Mouse (Mus musculus): ENCODE measurements around the gene Bpifb4. TPM values are rescaled to one million over a fixed set of nuclear protein-coding genes. Genes with fewer than 3 reads are reported as not detected.

The Bpifb4 gene
- total RNA-seq, 2 experiments from 2014 or later = not detected

DNA sequence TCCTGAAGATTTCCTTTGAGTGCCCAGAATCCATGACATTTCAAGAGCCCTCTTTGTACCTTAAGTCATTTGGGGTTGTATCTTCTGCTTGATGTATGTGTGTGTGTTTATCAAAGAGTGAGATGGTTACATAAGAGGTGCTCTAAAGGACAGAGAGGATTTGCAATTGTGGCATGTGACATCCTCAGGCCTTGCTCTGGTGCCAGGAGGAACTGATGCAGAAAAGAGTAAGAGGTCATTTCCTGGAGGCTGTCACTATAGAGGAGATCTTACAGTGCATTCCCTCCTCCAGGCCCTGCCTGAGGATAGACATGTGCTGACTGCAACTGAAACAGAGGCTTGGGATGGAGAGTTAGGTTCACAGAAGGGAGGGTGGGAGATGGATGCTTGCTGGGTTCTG is 63.0 kb downstream of the Bpifb4 start:
- no peak for DNase-seq (ENCODE audit: extremely low spot score in 1 of 2, low spot score in 1 of 2)

GRCm38 (mm10) chr2:154004456-154004855 is 66.4 kb downstream of the Bpifb4 start:
- DNase-seq (ENCODE audit: extremely low spot score in 1 of 2, low spot score in 1 of 2) = no peak

DNA sequence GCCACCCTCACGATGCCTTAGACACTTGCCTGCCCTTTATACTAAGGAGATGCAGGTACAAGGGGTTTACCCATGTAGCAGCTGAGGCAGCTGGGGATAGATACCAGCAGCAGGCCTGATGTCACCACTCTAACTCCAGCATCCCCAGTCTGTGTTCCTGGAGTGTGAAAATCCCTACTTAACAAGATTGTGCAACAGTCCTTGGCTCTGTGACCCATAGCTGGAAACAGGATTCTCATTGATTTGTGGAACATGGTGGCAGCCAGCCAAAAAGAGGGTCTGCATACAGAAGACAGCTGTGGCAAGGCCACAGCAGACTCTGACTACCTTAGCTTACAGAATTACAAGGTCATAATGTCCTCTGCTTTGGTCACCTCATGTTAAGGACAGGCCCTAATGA is 67.1 kb downstream of the Bpifb4 start:
- DNase-seq (ENCODE audit: extremely low spot score in 1 of 2, low spot score in 1 of 2) = no peak

GRCm38 (mm10) chr2:154005734-154006133 is 67.7 kb downstream of the Bpifb4 start:
- DNase-seq (ENCODE audit: extremely low spot score in 1 of 2, low spot score in 1 of 2) = no peak

DNA sequence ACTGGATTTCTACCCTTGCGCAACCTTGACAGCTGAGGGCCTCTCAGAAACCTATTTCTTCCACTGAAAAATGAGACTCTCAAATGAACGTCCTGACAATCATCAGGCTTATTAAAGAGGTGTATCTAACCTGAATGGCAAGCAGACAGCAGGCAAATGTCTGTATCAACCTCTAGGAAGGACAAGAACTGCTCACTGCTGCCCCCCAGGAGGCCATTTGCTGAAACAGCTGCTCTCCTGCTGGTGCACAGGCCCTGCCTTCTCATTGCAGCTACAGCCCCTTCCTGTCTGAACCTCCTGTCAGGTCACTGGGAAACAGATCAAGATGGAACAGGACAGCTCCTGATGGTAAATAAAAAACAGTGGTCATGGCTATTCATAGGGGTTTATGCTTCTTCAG is 68.3 kb downstream of the Bpifb4 start:
- no peak for DNase-seq (ENCODE audit: extremely low spot score in 1 of 2, low spot score in 1 of 2)

DNA sequence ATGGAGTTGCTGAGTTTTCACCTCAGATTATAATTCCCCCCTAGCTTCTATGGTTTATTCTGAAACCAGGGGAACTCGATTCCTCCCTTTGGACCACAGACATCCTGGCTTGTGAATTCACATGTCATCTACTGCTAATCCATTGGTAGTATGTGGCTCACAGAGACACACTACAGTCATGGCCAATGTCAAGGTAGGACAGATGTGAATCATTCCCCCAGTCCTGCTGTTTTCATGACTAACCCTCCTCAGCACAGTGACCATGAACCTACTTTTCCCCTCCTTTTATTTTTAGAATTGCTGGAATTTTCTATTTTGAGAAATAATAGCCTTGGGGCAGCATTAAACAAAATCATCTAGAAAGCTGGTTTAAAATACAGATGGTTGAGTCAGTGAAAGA is 69.4 kb downstream of the Bpifb4 start:
- no peak for DNase-seq (ENCODE audit: extremely low spot score in 1 of 2, low spot score in 1 of 2)

GRCm38 (mm10) chr2:154007965-154008364 is 70.0 kb downstream of the Bpifb4 start, which contains the start of gene Bpifa2:
TSS of gene Bpifa2 (plus strand) at chr2:154008265.
- DNase-seq (ENCODE audit: extremely low spot score in 1 of 2, low spot score in 1 of 2) = no peak

Other genes with a start within 250 kb of the Bpifb4 start
- gene Dnmt3c, start 241.6 kb upstream of the Bpifb4 start, total RNA-seq (2021) = under 1 TPM in 1 of 2 experiments, not detected in 1; 0.23 TPM
- 10 to 100 TPM; 82.2 to 89.2 TPM for gene Mapre1, start 196.9 kb upstream of the Bpifb4 start, total RNA-seq (2021)
- under 1 TPM; 0.12 to 0.19 TPM for gene Efcab8, start 158.3 kb upstream of the Bpifb4 start, total RNA-seq (2021)
- not detected for gene Sun5, start 67.1 kb upstream of the Bpifb4 start, total RNA-seq (2021)
- gene Bpifb2, start 63.2 kb upstream of the Bpifb4 start, total RNA-seq (2021) = not detected
- not detected for gene Bpifb6, start 37.8 kb upstream of the Bpifb4 start, total RNA-seq (2021)
- gene Bpifb3, start 20.0 kb upstream of the Bpifb4 start, total RNA-seq (2021) = not detected
- gene Bpifa6, start 36.7 kb downstream of the Bpifb4 start, total RNA-seq (2021) = not detected
- not detected for gene Bpifa2, start 70.1 kb downstream of the Bpifb4 start, total RNA-seq (2021)
- gene Bpifa3, start 192.1 kb downstream of the Bpifb4 start, total RNA-seq (2021) = not detected
- not detected for gene Bpifa1, start 204.7 kb downstream of the Bpifb4 start, total RNA-seq (2021)
- gene Bpifa5, start 224.4 kb downstream of the Bpifb4 start, total RNA-seq (2021) = not detected

All from layer of hippocampus, postnatal 25 days (tissue).